In the genomic region with DNA sequence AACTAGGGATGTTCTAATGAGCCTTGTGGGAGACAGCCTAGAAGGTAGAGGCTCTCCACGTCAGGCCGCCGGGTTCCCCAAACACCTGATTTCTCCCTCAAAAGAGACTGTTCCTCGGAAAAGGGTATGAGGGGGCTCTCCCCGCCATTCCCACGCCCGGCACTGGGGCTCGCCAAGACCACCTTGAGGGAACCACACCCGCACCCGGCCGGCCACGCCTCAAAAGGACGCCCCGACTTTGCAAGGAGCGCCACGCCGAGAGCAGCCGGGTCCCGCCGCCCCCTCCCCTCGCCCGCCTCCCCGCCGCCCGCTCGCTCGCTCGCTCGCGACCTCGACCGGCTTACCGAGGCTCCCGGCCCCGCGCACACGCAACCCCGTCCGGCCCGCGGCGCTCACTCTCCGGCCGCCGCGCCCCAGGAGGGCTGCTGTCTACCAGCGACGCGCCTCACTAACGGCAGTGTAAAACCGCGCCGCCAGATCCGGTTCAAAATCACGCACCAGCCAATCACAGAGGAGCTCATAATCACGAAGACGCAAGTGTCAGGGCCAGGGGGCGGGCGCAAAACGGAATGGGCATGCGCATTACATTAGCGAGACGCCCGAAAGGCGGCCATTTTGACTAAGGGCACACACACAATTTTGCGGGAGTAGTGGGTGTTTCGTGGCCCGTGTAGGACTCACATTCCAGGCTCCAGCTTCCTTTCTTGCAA, we compare ENCODE assay signal across 8 mouse cellular contexts. TPM values are rescaled to one million over a fixed set of nuclear protein-coding genes. Genes with fewer than 3 reads are reported as not detected.
DNase-seq lines count a peak whose midpoint lies in the region; ATAC-seq and TF ChIP-seq lines count a peak whose summit lies in the region.

TSS of gene Racgap1 (minus strand) at position 494 of the 710 bp plus-strand sequence.

- TF ChIP-seq EP300 in liver, embryonic 14.5 days (IDR thresholded peaks at IDR 0.05; ENCODE audit: low read depth): no peak
- no peak for TF ChIP-seq EP300 in stomach, postnatal 0 days (optimal IDR thresholded peaks at IDR 0.05)

- H3K27me3 ChIP-seq in forebrain, embryonic 10.5 days (ENCODE audit: poor library complexity, severe bottlenecking): peaks cover 43% of the 10 kb centered on the region
- peaks cover 24% of the 10 kb centered on the region for H3K27me3 ChIP-seq in heart, embryonic 15.5 days
- peaks cover 38% of the 10 kb centered on the region for H3K27me3 ChIP-seq in liver, embryonic 14.5 days (ENCODE audit: control insufficient read depth, insufficient read depth, low read length)
- peaks cover 13% of the 10 kb centered on the region for H3K27me3 ChIP-seq in neural tube, embryonic 11.5 days (ENCODE audit: control insufficient read depth, insufficient read depth, low read length)
- no peaks in the 10 kb centered on the region for H3K27me3 ChIP-seq in stomach, postnatal 0 days (ENCODE audit: control insufficient read depth, insufficient read depth, low read length)

- H3K27ac ChIP-seq in forebrain, embryonic 10.5 days: peak within 1 kb of the TSS; percentile 97
- peak within 1 kb of the TSS; percentile 59 for H3K27ac ChIP-seq in heart, embryonic 15.5 days
- peak within 1 kb of the TSS; percentile 71 for H3K27ac ChIP-seq in liver, embryonic 14.5 days
- 0 out of 2 replicates have a peak within 1 kb of the TSS, but pooled peaks have one; percentile 24 for H3K27ac ChIP-seq in neural tube, embryonic 11.5 days (ENCODE audit: low read depth, low read length)
- no peak within 1 kb of the TSS for H3K27ac ChIP-seq in stomach, postnatal 0 days (replicated peaks)

- H3K4me3 ChIP-seq in forebrain, embryonic 10.5 days: peak within 1 kb of the TSS; percentile 95
- H3K4me3 ChIP-seq in heart, embryonic 15.5 days: peak within 1 kb of the TSS; percentile 93
- peak within 1 kb of the TSS; percentile 89 to 95 for H3K4me3 ChIP-seq in liver, embryonic 14.5 days (ENCODE audit: insufficient read depth in 1 of 2, low read depth in 2 of 2, low read length in 2 of 2)
- peak within 1 kb of the TSS; percentile 79 for H3K4me3 ChIP-seq in neural tube, embryonic 11.5 days (ENCODE audit: low read depth, low read length)
- H3K4me3 ChIP-seq in stomach, postnatal 0 days (ENCODE audit: low read depth, low read length): peak within 1 kb of the TSS; percentile 66

- H3K4me1 ChIP-seq in forebrain, embryonic 10.5 days: peaks cover 68% of the 10 kb centered on the region
- H3K4me1 ChIP-seq in heart, embryonic 15.5 days (replicated peaks): peaks cover 53% of the 10 kb centered on the region
- H3K4me1 ChIP-seq in liver, embryonic 14.5 days (replicated peaks; ENCODE audit: control insufficient read depth in 2 of 2, insufficient read depth in 2 of 2, low read length in 1 of 2): peaks cover 31 to 32% of the 10 kb centered on the region in 2 experiments
- H3K4me1 ChIP-seq in neural tube, embryonic 11.5 days (ENCODE audit: control insufficient read depth, insufficient read depth, low read length): peaks cover 47% of the 10 kb centered on the region
- H3K4me1 ChIP-seq in stomach, postnatal 0 days (replicated peaks; ENCODE audit: control insufficient read depth, insufficient read depth): peaks cover 2% of the 10 kb centered on the region; the same call in 1 of the 2 replicates

- under 1% methylated on average over 65 of the region's 68 CpGs for WGBS in forebrain, embryonic 10.5 days
- WGBS in heart, embryonic 15.5 days: under 1% methylated on average over 66 of the region's 68 CpGs
- under 1% methylated on average over 62 of the region's 68 CpGs for WGBS in liver, embryonic 14.5 days (ENCODE audit: insufficient replicate concordance)
- WGBS in neural tube, embryonic 11.5 days: under 1% methylated on average over 58 of the region's 68 CpGs
- 0% methylated on average over 58 of the region's 68 CpGs for WGBS in stomach, postnatal 0 days

- ATAC-seq in heart, embryonic 15.5 days (replicated peaks; ENCODE audit: insufficient number of reproducible peaks, insufficient read depth, low FRiP score, low read depth): peak; percentile 92
- peak; percentile 98 for ATAC-seq in liver, embryonic 14.5 days (ENCODE audit: insufficient read depth)
- peak; percentile 89 for ATAC-seq in neural tube, embryonic 11.5 days (ENCODE audit: insufficient read depth, low FRiP score, low TSS enrichment)
- ATAC-seq in stomach, postnatal 0 days (ENCODE audit: low FRiP score, low TSS enrichment): peak; percentile 95

- no peaks in the 10 kb centered on the region for H3K36me3 ChIP-seq in forebrain, embryonic 10.5 days (replicated peaks)
- no peaks in the 10 kb centered on the region for H3K36me3 ChIP-seq in heart, embryonic 15.5 days
- H3K36me3 ChIP-seq in liver, embryonic 14.5 days (replicated peaks; ENCODE audit: control insufficient read depth, insufficient read depth, low read depth): peaks cover 3% of the 10 kb centered on the region; the same call in 1 of the 2 replicates
- H3K36me3 ChIP-seq in neural tube, embryonic 11.5 days (ENCODE audit: control insufficient read depth, insufficient read depth, low read length): no peaks in the 10 kb centered on the region
- no peaks in the 10 kb centered on the region for H3K36me3 ChIP-seq in stomach, postnatal 0 days (ENCODE audit: control insufficient read depth, insufficient read depth, low read length)

- H3K4me2 ChIP-seq in heart, embryonic 15.5 days: peak within 1 kb of the TSS; percentile 84
- peak within 1 kb of the TSS; percentile 88 for H3K4me2 ChIP-seq in liver, embryonic 14.5 days (ENCODE audit: low read depth)
- peak within 1 kb of the TSS; percentile 71 for H3K4me2 ChIP-seq in neural tube, embryonic 11.5 days (ENCODE audit: low read depth)
- H3K4me2 ChIP-seq in stomach, postnatal 0 days (replicated peaks; ENCODE audit: low read depth): peak within 1 kb of the TSS; percentile 83

- peak within 1 kb of the TSS; percentile 86 for H3K9ac ChIP-seq in heart, embryonic 15.5 days
- peak within 1 kb of the TSS; percentile 97 for H3K9ac ChIP-seq in liver, embryonic 14.5 days (replicated peaks)
- H3K9ac ChIP-seq in neural tube, embryonic 11.5 days (ENCODE audit: low read length): peak within 1 kb of the TSS; percentile 83
- peak within 1 kb of the TSS; percentile 63 for H3K9ac ChIP-seq in stomach, postnatal 0 days (ENCODE audit: low read length)

- no peaks in the 10 kb centered on the region for H3K9me3 ChIP-seq in forebrain, embryonic 10.5 days
- H3K9me3 ChIP-seq in heart, embryonic 15.5 days (replicated peaks): no peaks in the 10 kb centered on the region
- H3K9me3 ChIP-seq in liver, embryonic 14.5 days (ENCODE audit: control insufficient read depth, low read length): no peaks in the 10 kb centered on the region
- H3K9me3 ChIP-seq in neural tube, embryonic 11.5 days (ENCODE audit: control insufficient read depth, low read length): no peaks in the 10 kb centered on the region
- H3K9me3 ChIP-seq in stomach, postnatal 0 days (ENCODE audit: control insufficient read depth, low read length): no peaks in the 10 kb centered on the region

- DNase-seq in CD8-positive naive resting alpha-beta T cell, adult 2 months (ENCODE audit: low read depth in 2 of 2, low spot score in 2 of 2): peak; percentile 92 to 97
- DNase-seq in c-Kit-positive CD71-negative TER-119-negative erythroid progenitor cells, embryonic 14.5 days (ENCODE audit: low read depth): peak; percentile 95
- peak; percentile 97 for DNase-seq in forebrain, embryonic 10.5 days (ENCODE audit: extremely low spot score, low spot score)
- DNase-seq in kidney, postnatal 25 days: peak; percentile 98 to 99
- peak; percentile 96 to 98 (median 97) for DNase-seq in liver, embryonic 14.5 days (ENCODE audit: low read depth in 3 of 3, low spot score in 3 of 3)
- DNase-seq in neural tube, embryonic 11.5 days (ENCODE audit: low spot score): peak; percentile 96
- peak; percentile 96 for DNase-seq in stomach, postnatal 0 days (ENCODE audit: low spot score)

- no peak for TF ChIP-seq CTCF in liver, embryonic 14.5 days (IDR thresholded peaks at IDR 0.05; ENCODE audit: low read depth)
- TF ChIP-seq CTCF in stomach, postnatal 0 days (IDR thresholded peaks at IDR 0.05; ENCODE audit: low read depth): 0 out of 2 replicates have a peak, but pooled peaks have one; percentile 7

RNA-seq across cellular contexts. Expression of gene Racgap1, which starts in this region (rescaled TPM):
- 193 and 201 TPM in 2 replicates for polyA plus RNA-seq in forebrain, embryonic 10.5 days (2016; fragmentation: Nextera tagmentation; extraction: Ambion mirVana)
- polyA plus RNA-seq in heart, embryonic 15.5 days (2015; fragmentation: Nextera tagmentation; extraction: Ambion mirVana): 112 and 125 TPM in 2 replicates
- polyA plus RNA-seq in liver, embryonic 14.5 days (2012; rRNA removed): 41.6 and 53.5 TPM in 2 replicates
- 51.1 and 55.4 TPM in 2 replicates for polyA plus RNA-seq in liver, embryonic 14.5 days (2014; fragmentation: Nextera tagmentation; extraction: Ambion mirVana)
- polyA plus RNA-seq in neural tube, embryonic 11.5 days (2014; fragmentation: Nextera tagmentation; extraction: Ambion mirVana): 175 and 185 TPM in 2 replicates
- polyA plus RNA-seq in stomach, postnatal 0 days (2015; fragmentation: Nextera tagmentation; extraction: Ambion mirVana): 29.8 and 35.9 TPM in 2 replicates
